Mouse (Mus musculus): ENCODE data around the gene 3110009E18Rik. TPM values are rescaled to one million over a fixed set of nuclear protein-coding genes. Genes with fewer than 3 reads are reported as not detected.

The 3110009E18Rik gene
- polyA plus RNA-seq, 1 experiment from 2014 or later: 20.7 TPM

Other genes starting within 250 kb of the 3110009E18Rik start
- gene Tmem177, start 208.0 kb upstream of the 3110009E18Rik start, polyA plus RNA-seq (2015; fragmentation: Nextera tagmentation; extraction: Ambion mirVana): 8.9 and 9.0 TPM in 2 replicates
- gene Cfap221, start 124.0 kb upstream of the 3110009E18Rik start, polyA plus RNA-seq (2015; fragmentation: Nextera tagmentation; extraction: Ambion mirVana): 0.05 TPM in 1 of 2 replicates, not detected in the other
- 0.98 and 1.4 TPM in 2 replicates for gene Sctr, start 114.3 kb upstream of the 3110009E18Rik start, polyA plus RNA-seq (2015; fragmentation: Nextera tagmentation; extraction: Ambion mirVana)
- 6.0 and 6.2 TPM in 2 replicates for gene Tmem37, start 47.1 kb upstream of the 3110009E18Rik start, polyA plus RNA-seq (2015; fragmentation: Nextera tagmentation; extraction: Ambion mirVana)
- gene Dbi, start 109 bp upstream of the 3110009E18Rik start, polyA plus RNA-seq (2015; fragmentation: Nextera tagmentation; extraction: Ambion mirVana): 654 and 688 TPM in 2 replicates
- gene Steap3, start 151.5 kb downstream of the 3110009E18Rik start, polyA plus RNA-seq (2015; fragmentation: Nextera tagmentation; extraction: Ambion mirVana): 1.5 and 2.1 TPM in 2 replicates
- 6.1 and 8.0 TPM in 2 replicates for gene C1ql2, start 219.4 kb downstream of the 3110009E18Rik start, polyA plus RNA-seq (2015; fragmentation: Nextera tagmentation; extraction: Ambion mirVana)

Measured in midbrain, embryonic 13.5 days (tissue).